Mouse (Mus musculus): ENCODE measurements around the gene Fam43a.

Fam43a gene

GRCm38 (mm10) chr16:30624640-30625039 is 25.1 kb downstream of the Fam43a start:
- in situ Hi-C loops (cut with MboI; ENCODE audit: low sequenced_read_pairs), result no loop called here

GRCm38 (mm10) chr16:30627586-30628337 is 28.2 kb downstream of the Fam43a start:
- in situ Hi-C loops (cut with MboI; ENCODE audit: low sequenced_read_pairs), result no loop called here

GRCm38 (mm10) chr16:30628401-30628800 is 28.9 kb downstream of the Fam43a start:
- in situ Hi-C loops (cut with MboI; ENCODE audit: low sequenced_read_pairs), result no loop called here

- in situ Hi-C loops (cut with MboI; ENCODE audit: low sequenced_read_pairs), result no loop called here
Measured at GRCm38 (mm10) chr16:30629509-30629908, 30.0 kb downstream of the Fam43a start.

- in situ Hi-C loops (cut with MboI; ENCODE audit: low sequenced_read_pairs), result no loop called here
Measured at GRCm38 (mm10) chr16:30633906-30634746, 34.6 kb downstream of the Fam43a start.

- in situ Hi-C loops (cut with MboI; ENCODE audit: low sequenced_read_pairs), result no loop called here
Measured at GRCm38 (mm10) chr16:30638586-30638985, 39.1 kb downstream of the Fam43a start.

GRCm38 (mm10) chr16:30640591-30640990 is 41.1 kb downstream of the Fam43a start:
- in situ Hi-C loops (cut with MboI; ENCODE audit: low sequenced_read_pairs), result no loop called here

- in situ Hi-C loops (cut with MboI; ENCODE audit: low sequenced_read_pairs), result no loop called here
Measured at GRCm38 (mm10) chr16:30641408-30641807, 41.9 kb downstream of the Fam43a start.

- in situ Hi-C loops (cut with MboI; ENCODE audit: low sequenced_read_pairs), result no loop called here
Measured at GRCm38 (mm10) chr16:30642229-30642628, 42.7 kb downstream of the Fam43a start.

- in situ Hi-C loops (cut with MboI; ENCODE audit: low sequenced_read_pairs), result no loop called here
Measured at GRCm38 (mm10) chr16:30644981-30645380, 45.5 kb downstream of the Fam43a start.

GRCm38 (mm10) chr16:30645841-30646558 is 46.5 kb downstream of the Fam43a start:
- in situ Hi-C loops (cut with MboI; ENCODE audit: low sequenced_read_pairs), result no loop called here

GRCm38 (mm10) chr16:30646856-30647255 is 47.3 kb downstream of the Fam43a start:
- in situ Hi-C loops (cut with MboI; ENCODE audit: low sequenced_read_pairs), result no loop called here

- in situ Hi-C loops (cut with MboI; ENCODE audit: low sequenced_read_pairs), result no loop called here
Measured at GRCm38 (mm10) chr16:30651292-30651691, 51.8 kb downstream of the Fam43a start.

Data from CH12F3 (cell line).